Mouse (Mus musculus) olfactory bulb, adult 2 months (tissue): ENCODE measurements at regions not wholly inside any gene's neighbourhood (a gene's known extent, or its start where the extent isn't known, plus 50 kb on each side); places are given as distances from the start of the nearest gene placed in this dataset.

ENCODE experiments used
- CTCF ChIP-seq: fragments of 200-500 bp; IDR thresholded peaks from 2 replicates; pipeline ENCODE4 v1.5.1; 2012; ENCODE audit warnings: low read depth, mild to moderate bottlenecking, low read length, moderate library complexity; ENCODE audit not compliant: insufficient read depth
- POLR2A ChIP-seq: fragments of 200-500 bp; IDR thresholded peaks from 2 replicates; pipeline ENCODE4 v1.6.1; 2012; ENCODE audit warnings: mild to moderate bottlenecking, low read depth, low read length, moderate library complexity; ENCODE audit not compliant: insufficient read depth

DNA sequence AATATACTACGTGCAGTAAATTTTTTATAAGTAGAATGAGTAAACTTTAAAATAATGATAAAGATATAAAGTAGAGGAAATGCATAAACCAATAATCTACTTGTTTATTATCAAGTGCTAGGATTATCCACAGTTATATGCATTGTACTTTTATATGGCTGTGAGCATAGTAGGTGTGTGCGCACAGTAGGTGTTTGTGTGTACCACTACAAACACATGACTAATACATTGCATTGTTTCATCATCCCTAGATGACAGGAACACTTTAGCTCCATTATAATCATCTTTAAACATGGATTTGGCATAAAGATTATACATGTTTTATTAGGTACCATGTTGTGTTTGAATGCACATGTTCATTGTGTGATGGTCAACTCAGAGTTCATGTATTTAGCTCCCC lies 124.7 kb upstream of the Vldlr start:
- TF ChIP-seq CTCF = no peak
- no peak for TF ChIP-seq POLR2A
